Comparison of ENCODE assay signal across 11 mouse cellular contexts in genomic region chr15:83452219-83452760, GRCm38 (mm10). TPM values are rescaled to one million over a fixed set of nuclear protein-coding genes. Genes with fewer than 3 reads are reported as not detected.
A peak's percentile ranks its signal among the peaks of the same experiment; 100 is the strongest.
DNase-seq lines count a peak whose midpoint lies in the region; ATAC-seq and TF ChIP-seq lines count a peak whose summit lies in the region.
"Had no signal": no experiment of that assay in that cellular context is flagged by ENCODE, and none has a peak within 500 bp of the region (broad histone marks: within the 10 kb centered on the region; RNA-seq: fewer than 3 reads in every experiment).

No protein-coding gene starts in this region.

- no peak overlapping the region for H3K9ac ChIP-seq in embryonic facial prominence, embryonic 14.5 days (ENCODE audit: low read depth, low read length)
- no peak overlapping the region for H3K9ac ChIP-seq in intestine, postnatal 0 days (ENCODE audit: low read depth, low read length)
- H3K9ac ChIP-seq: embryonic facial prominence, embryonic 13.5 days had no signal

- no peak overlapping the region for H3K4me3 ChIP-seq in embryonic facial prominence, embryonic 14.5 days (ENCODE audit: low read depth, low read length)
- H3K4me3 ChIP-seq in embryonic facial prominence, embryonic 10.5 days, result no peak overlapping the region
- H3K4me3 ChIP-seq in kidney, adult 2 months (ENCODE audit: insufficient read depth, low read depth, low read length), result no peak overlapping the region
- no peak overlapping the region for H3K4me3 ChIP-seq in intestine, postnatal 0 days (ENCODE audit: low read depth, low read length)
- peak overlapping the region; percentile 71 for H3K4me3 ChIP-seq in megakaryocyte, embryonic 14.5 days (replicated peaks)
- H3K4me3 ChIP-seq: embryonic facial prominence, embryonic 13.5 days; midbrain, embryonic 10.5 days had no signal

- peak overlapping the region; percentile 61; the same call in 1 of the 2 replicates for H3K27ac ChIP-seq in embryonic facial prominence, embryonic 14.5 days (replicated peaks; ENCODE audit: low read depth, low read length)
- H3K27ac ChIP-seq in embryonic facial prominence, embryonic 10.5 days (replicated peaks), result no peak overlapping the region
- H3K27ac ChIP-seq in kidney, adult 2 months (ENCODE audit: insufficient read depth, low read depth, low read length), result peak overlapping the region; percentile 98
- H3K27ac ChIP-seq in intestine, postnatal 0 days (ENCODE audit: low read depth, low read length), result peak overlapping the region; percentile 87
- H3K27ac ChIP-seq: embryonic facial prominence, embryonic 13.5 days; midbrain, embryonic 10.5 days had no signal

- no peak for TF ChIP-seq CTCF in kidney, adult 2 months (conservative IDR thresholded peaks at IDR 0.05; ENCODE audit: insufficient read depth, insufficient read length, low read depth, low read length)
- TF ChIP-seq CTCF in intestine, postnatal 0 days (IDR thresholded peaks at IDR 0.05; ENCODE audit: low read depth), result no peak

- no peak for TF ChIP-seq POLR2A in kidney, adult 2 months (IDR thresholded peaks at IDR 0.05; ENCODE audit: low read depth, low read length)

- 82% methylated on average over 7 of the region's 7 CpGs for WGBS in embryonic facial prominence, embryonic 14.5 days
- 81% methylated on average over 7 of the region's 7 CpGs for WGBS in embryonic facial prominence, embryonic 10.5 days
- WGBS in kidney, adult 2 months, result 52% methylated on average over 7 of the region's 7 CpGs
- 39% methylated on average over 7 of the region's 7 CpGs for WGBS in intestine, postnatal 0 days

- no peaks in the 10 kb centered on the region for H3K36me3 ChIP-seq in embryonic facial prominence, embryonic 14.5 days (ENCODE audit: control insufficient read depth, insufficient read depth, low read length)
- H3K36me3 ChIP-seq in embryonic facial prominence, embryonic 10.5 days (replicated peaks), result no peaks in the 10 kb centered on the region; the same call in 1 of the 2 replicates
- H3K36me3 ChIP-seq in kidney, adult 2 months (ENCODE audit: control insufficient read depth, insufficient read depth, low read length), result no peaks in the 10 kb centered on the region
- no peaks in the 10 kb centered on the region for H3K36me3 ChIP-seq in intestine, postnatal 0 days (ENCODE audit: control insufficient read depth, insufficient read depth)
- peaks cover 16% of the 10 kb centered on the region for H3K36me3 ChIP-seq in megakaryocyte, embryonic 14.5 days (replicated peaks; ENCODE audit: low read length)
- H3K36me3 ChIP-seq: embryonic facial prominence, embryonic 13.5 days; midbrain, embryonic 10.5 days had no signal

- H3K9me3 ChIP-seq in embryonic facial prominence, embryonic 14.5 days (ENCODE audit: control insufficient read depth, low read length), result no peaks in the 10 kb centered on the region
- H3K9me3 ChIP-seq in embryonic facial prominence, embryonic 10.5 days, result no peaks in the 10 kb centered on the region
- H3K9me3 ChIP-seq in intestine, postnatal 0 days (ENCODE audit: control insufficient read depth), result no peaks in the 10 kb centered on the region
- no peaks in the 10 kb centered on the region for H3K9me3 ChIP-seq in megakaryocyte, embryonic 14.5 days
- H3K9me3 ChIP-seq: embryonic facial prominence, embryonic 13.5 days; G1E; midbrain, embryonic 10.5 days had no signal

- no peaks in the 10 kb centered on the region for H3K27me3 ChIP-seq in embryonic facial prominence, embryonic 14.5 days (replicated peaks; ENCODE audit: control insufficient read depth, insufficient read depth, low read length)
- H3K27me3 ChIP-seq in embryonic facial prominence, embryonic 10.5 days (replicated peaks; ENCODE audit: low read depth, poor library complexity, severe bottlenecking), result no peaks in the 10 kb centered on the region
- H3K27me3 ChIP-seq in kidney, adult 2 months (replicated peaks; ENCODE audit: control insufficient read depth, insufficient read depth, low read length), result no peaks in the 10 kb centered on the region
- no peaks in the 10 kb centered on the region for H3K27me3 ChIP-seq in intestine, postnatal 0 days (replicated peaks; ENCODE audit: control insufficient read depth, insufficient read depth, low read length)
- H3K27me3 ChIP-seq in megakaryocyte, embryonic 14.5 days (replicated peaks), result no peaks in the 10 kb centered on the region
- H3K27me3 ChIP-seq: embryonic facial prominence, embryonic 13.5 days had no signal

- DNase-seq in embryonic facial prominence, embryonic 14.5 days (ENCODE audit: low spot score), result no peak
- no peak for DNase-seq in embryonic facial prominence, embryonic 10.5 days (ENCODE audit: low spot score)
- DNase-seq in kidney, adult 2 months, result peak; percentile 87
- no peak for DNase-seq in kidney, postnatal 10 days
- DNase-seq in right cerebral cortex, adult 2 months (ENCODE audit: low spot score in 2 of 2), result no peak
- no peak for DNase-seq in cerebellum, postnatal 10 days

- H3K4me1 ChIP-seq in embryonic facial prominence, embryonic 14.5 days (ENCODE audit: control insufficient read depth, insufficient read depth, low read length), result peaks cover 16% of the 10 kb centered on the region
- H3K4me1 ChIP-seq in embryonic facial prominence, embryonic 10.5 days, result peaks cover 21% of the 10 kb centered on the region
- H3K4me1 ChIP-seq in kidney, adult 2 months (ENCODE audit: control insufficient read depth, insufficient read depth, low read length), result peaks cover 79% of the 10 kb centered on the region
- peaks cover 39% of the 10 kb centered on the region for H3K4me1 ChIP-seq in intestine, postnatal 0 days (replicated peaks; ENCODE audit: control insufficient read depth, insufficient read depth, low read length)
- H3K4me1 ChIP-seq in megakaryocyte, embryonic 14.5 days, result peaks cover 94% of the 10 kb centered on the region

- H3K4me2 ChIP-seq in embryonic facial prominence, embryonic 14.5 days (ENCODE audit: low read depth, low read length), result no peak overlapping the region
- peak overlapping the region; percentile 37 for H3K4me2 ChIP-seq in intestine, postnatal 0 days (replicated peaks; ENCODE audit: low read depth)
- H3K4me2 ChIP-seq: embryonic facial prominence, embryonic 13.5 days had no signal

- ATAC-seq in embryonic facial prominence, embryonic 14.5 days (ENCODE audit: low read depth), result no peak
- ATAC-seq in intestine, postnatal 0 days, result peak; percentile 56

RNA-seq across cellular contexts. Expression of gene Pacsin2, which starts 12.1 kb away (rescaled TPM):
- 49.3 TPM in 2 replicates for polyA plus RNA-seq in embryonic facial prominence, embryonic 14.5 days (2014; fragmentation: Nextera tagmentation; extraction: Ambion mirVana)
- 60.7 and 61.7 TPM in 2 replicates for polyA plus RNA-seq in embryonic facial prominence, embryonic 10.5 days (2016; fragmentation: Nextera tagmentation; extraction: Ambion mirVana)
- polyA plus RNA-seq in kidney, adult 2 months (2012; rRNA removed), result 116 and 126 TPM in 2 replicates
- 40.9 and 47.3 TPM in 2 replicates for polyA plus RNA-seq in intestine, postnatal 0 days (2015; fragmentation: Nextera tagmentation; extraction: Ambion mirVana)
- 39.9 and 82.1 TPM in 2 replicates for polyA plus RNA-seq in megakaryocyte, embryonic 14.5 days (2012; ENCODE audit: insufficient read depth, low replicate concordance)

RNA-seq across cellular contexts. Expression of gene Ttll1, which starts 58.4 kb away (rescaled TPM):
- 9.4 and 11.3 TPM in 2 replicates for polyA plus RNA-seq in embryonic facial prominence, embryonic 14.5 days (2014; fragmentation: Nextera tagmentation; extraction: Ambion mirVana)
- polyA plus RNA-seq in embryonic facial prominence, embryonic 10.5 days (2016; fragmentation: Nextera tagmentation; extraction: Ambion mirVana), result 30.9 and 32.6 TPM in 2 replicates
- polyA plus RNA-seq in kidney, adult 2 months (2012; rRNA removed), result 10.3 and 11.1 TPM in 2 replicates
- polyA plus RNA-seq in intestine, postnatal 0 days (2015; fragmentation: Nextera tagmentation; extraction: Ambion mirVana), result 6.0 and 7.1 TPM in 2 replicates
- 8.3 TPM in 1 of 2 replicates, not detected in the other for polyA plus RNA-seq in megakaryocyte, embryonic 14.5 days (2012; ENCODE audit: insufficient read depth, low replicate concordance)
